Mouse (Mus musculus): ENCODE measurements around the gene Fbxw8. TPM values are rescaled to one million over a fixed set of nuclear protein-coding genes. Genes with fewer than 3 reads are reported as not detected.

Fbxw8 gene
- polyA plus RNA-seq, 1 experiment from 2014 or later: 21.4 TPM

DNA sequence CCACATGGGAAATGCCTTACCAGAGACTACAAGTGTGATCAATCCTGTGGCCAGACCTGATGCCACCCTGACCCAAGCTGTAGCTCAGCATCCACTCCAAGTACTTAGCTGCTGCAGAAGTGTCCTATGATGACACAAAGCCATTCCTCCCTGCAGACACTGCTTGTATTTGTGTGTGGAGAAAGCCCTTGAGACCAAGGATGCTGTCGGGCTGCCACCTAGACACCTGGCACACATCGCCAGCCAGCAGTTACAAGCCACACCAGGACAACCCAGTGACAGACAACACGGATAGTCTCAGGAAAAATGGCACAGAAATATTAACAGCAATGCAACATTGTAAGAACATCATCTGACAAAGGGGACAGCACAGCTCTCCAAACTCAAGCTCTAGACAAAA is 9.8 kb downstream of the Fbxw8 start:
- 94% methylated on average over 3 of the region's 3 CpGs for WGBS
- ATAC-seq (ENCODE audit: low FRiP score) (no peak), DNase-seq (ENCODE audit: low spot score) (no peak)
- Histone ChIP-seq H3K4me2 (replicated peaks; ENCODE audit: low read depth, low read length) (no peak overlapping the region), H3K9me3 (ENCODE audit: control insufficient read depth, low read length) (no peaks in the 10 kb centered on the region), H3K27ac (ENCODE audit: low read depth, low read length) (no peak overlapping the region), H3K27me3 (ENCODE audit: control insufficient read depth, insufficient read depth, low read length) (no peaks in the 10 kb centered on the region), H3K4me3 (ENCODE audit: low read depth, low read length) (no peak overlapping the region), H3K9ac (ENCODE audit: low read depth, low read length) (no peak overlapping the region), H3K36me3 (ENCODE audit: control insufficient read depth, insufficient read depth, low read length) (no peaks in the 10 kb centered on the region), H3K4me1 (replicated peaks; ENCODE audit: control insufficient read depth, insufficient read depth, low read length) (no peaks in the 10 kb centered on the region)

DNA sequence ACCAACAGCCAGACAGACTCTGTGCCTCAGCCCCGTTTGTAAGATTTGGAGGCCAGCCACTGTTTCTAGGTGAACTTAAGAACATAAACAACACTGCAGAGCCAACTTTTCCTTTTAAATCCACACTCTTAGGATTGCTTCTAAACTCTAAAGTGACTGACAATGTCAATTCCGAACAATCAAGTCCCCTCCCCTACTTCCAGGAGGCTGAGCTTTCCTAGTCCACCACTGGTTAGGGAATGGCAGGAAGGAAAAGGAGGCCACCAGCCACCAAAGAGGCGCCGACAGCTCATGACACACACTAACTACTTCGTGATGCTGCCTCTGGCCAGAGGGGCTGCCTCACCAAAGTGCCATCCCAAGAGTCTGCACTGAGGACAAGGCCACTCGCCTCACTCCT is 10.5 kb downstream of the Fbxw8 start:
- H3K9ac ChIP-seq (ENCODE audit: low read depth, low read length): no peak overlapping the region
- H3K4me1 ChIP-seq (replicated peaks; ENCODE audit: control insufficient read depth, insufficient read depth, low read length): no peaks in the 10 kb centered on the region
- no peak overlapping the region for H3K4me2 ChIP-seq (replicated peaks; ENCODE audit: low read depth, low read length)
- no peak overlapping the region for H3K27ac ChIP-seq (ENCODE audit: low read depth, low read length)
- ATAC-seq (ENCODE audit: low FRiP score): no peak
- DNase-seq (ENCODE audit: low spot score): no peak
- no peaks in the 10 kb centered on the region for H3K9me3 ChIP-seq (ENCODE audit: control insufficient read depth, low read length)
- no peak overlapping the region for H3K4me3 ChIP-seq (ENCODE audit: low read depth, low read length)
- no peaks in the 10 kb centered on the region for H3K27me3 ChIP-seq (ENCODE audit: control insufficient read depth, insufficient read depth, low read length)
- H3K36me3 ChIP-seq (ENCODE audit: control insufficient read depth, insufficient read depth, low read length): no peaks in the 10 kb centered on the region
- 82% methylated on average over 6 of the region's 6 CpGs for whole genome bisulfite sequencing

DNA sequence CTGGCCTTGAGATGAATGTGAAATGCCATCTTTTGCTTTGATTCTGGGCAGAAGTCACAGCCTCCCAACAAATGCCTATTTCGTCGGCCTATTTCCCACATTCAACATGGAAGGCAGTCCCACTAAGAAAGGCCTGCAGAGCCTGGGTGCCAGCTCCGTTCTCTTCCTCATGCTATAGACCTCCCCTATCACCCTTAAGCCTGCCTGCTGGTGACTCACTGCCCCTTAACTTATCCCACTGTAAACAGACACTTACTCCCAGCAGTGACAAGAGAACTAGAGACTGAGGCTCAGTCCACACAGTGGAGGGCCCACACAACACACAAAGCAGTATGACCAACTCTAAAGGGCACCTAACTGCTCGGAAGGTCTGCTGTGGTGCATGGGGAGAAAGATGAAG is 10.9 kb downstream of the Fbxw8 start:
- 91% methylated on average over 4 of the region's 4 CpGs for whole genome bisulfite sequencing
- Histone ChIP-seq H3K36me3 (ENCODE audit: control insufficient read depth, insufficient read depth, low read length) (no peaks in the 10 kb centered on the region), H3K4me1 (replicated peaks; ENCODE audit: control insufficient read depth, insufficient read depth, low read length) (no peaks in the 10 kb centered on the region), H3K4me3 (ENCODE audit: low read depth, low read length) (no peak overlapping the region), H3K9ac (ENCODE audit: low read depth, low read length) (no peak overlapping the region), H3K9me3 (ENCODE audit: control insufficient read depth, low read length) (no peaks in the 10 kb centered on the region), H3K27me3 (ENCODE audit: control insufficient read depth, insufficient read depth, low read length) (no peaks in the 10 kb centered on the region), H3K4me2 (replicated peaks; ENCODE audit: low read depth, low read length) (no peak overlapping the region), H3K27ac (ENCODE audit: low read depth, low read length) (no peak overlapping the region)
- no peak for DNase-seq (ENCODE audit: low spot score)
- ATAC-seq (ENCODE audit: low FRiP score): no peak

DNA sequence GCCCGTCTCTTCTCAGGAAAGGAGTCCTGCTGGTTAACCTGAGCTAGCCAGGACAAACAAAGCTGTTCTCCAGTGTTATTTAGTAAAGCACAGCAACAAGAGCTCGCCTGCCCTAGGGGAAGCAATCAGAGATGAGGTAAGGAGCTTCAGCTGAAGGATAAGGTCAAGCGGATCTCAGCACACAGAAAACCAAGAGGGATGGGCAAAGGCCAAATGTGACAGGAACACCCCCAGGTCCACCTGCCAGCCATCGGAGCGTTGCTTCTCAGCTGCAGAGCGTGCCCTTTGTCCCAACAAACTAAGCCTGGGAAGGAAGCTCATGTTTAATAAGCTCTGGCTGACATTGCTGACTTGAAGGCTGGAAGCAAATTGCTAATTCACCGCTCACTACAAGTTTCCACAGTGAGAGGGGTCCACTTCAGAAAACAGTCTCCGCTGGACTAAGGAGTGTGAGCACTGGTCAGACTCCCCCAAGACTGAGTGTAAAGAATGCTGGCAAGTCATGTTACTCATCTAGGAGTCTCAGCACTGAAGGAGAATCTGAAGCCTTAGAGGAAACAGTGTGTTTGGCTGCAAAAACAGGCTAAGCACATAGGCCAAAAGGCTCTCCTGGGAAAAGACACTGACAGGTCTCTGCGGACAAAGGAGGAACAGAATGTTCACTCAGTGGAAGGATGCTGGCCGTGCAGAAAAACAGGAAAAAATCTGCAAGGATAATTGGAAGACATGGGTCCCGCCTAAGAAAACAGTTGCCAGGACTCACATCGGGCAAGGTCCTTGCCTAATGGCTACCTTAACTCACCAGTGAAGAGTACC is 11.8 kb downstream of the Fbxw8 start:
- Histone ChIP-seq H3K36me3 (ENCODE audit: control insufficient read depth, insufficient read depth, low read length) (no peaks in the 10 kb centered on the region), H3K27ac (ENCODE audit: low read depth, low read length) (no peak overlapping the region), H3K4me2 (replicated peaks; ENCODE audit: low read depth, low read length) (no peak overlapping the region), H3K27me3 (ENCODE audit: control insufficient read depth, insufficient read depth, low read length) (no peaks in the 10 kb centered on the region), H3K9ac (ENCODE audit: low read depth, low read length) (no peak overlapping the region), H3K4me1 (replicated peaks; ENCODE audit: control insufficient read depth, insufficient read depth, low read length) (no peaks in the 10 kb centered on the region), H3K4me3 (ENCODE audit: low read depth, low read length) (no peak overlapping the region), H3K9me3 (ENCODE audit: control insufficient read depth, low read length) (no peaks in the 10 kb centered on the region)
- ATAC-seq (ENCODE audit: low FRiP score) (no peak), DNase-seq (ENCODE audit: low spot score) (no peak)
- WGBS: 85% methylated on average over 12 of the region's 12 CpGs

DNA sequence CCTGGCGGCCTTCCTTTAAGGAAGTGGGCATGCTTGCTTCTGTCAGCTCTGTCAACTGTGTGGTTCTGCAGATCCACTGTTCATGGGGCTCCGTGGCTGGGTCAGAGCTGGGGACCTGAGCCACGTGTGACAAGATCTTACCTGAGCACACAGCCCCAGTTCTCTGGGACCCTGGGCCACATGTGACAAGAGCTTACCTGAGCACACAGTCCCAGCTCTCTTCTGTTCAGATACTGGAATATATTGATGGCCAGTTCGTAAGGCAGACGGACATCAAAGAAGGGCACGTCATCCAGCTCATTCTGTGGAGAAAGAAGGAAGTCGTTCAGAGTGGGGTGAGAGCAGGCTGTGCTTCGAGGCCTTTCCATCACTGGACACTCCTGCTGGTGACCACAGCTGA is 12.8 kb downstream of the Fbxw8 start:
- Histone ChIP-seq H3K4me3 (ENCODE audit: low read depth, low read length) (no peak overlapping the region), H3K27me3 (ENCODE audit: control insufficient read depth, insufficient read depth, low read length) (no peaks in the 10 kb centered on the region), H3K9ac (ENCODE audit: low read depth, low read length) (no peak overlapping the region), H3K4me1 (replicated peaks; ENCODE audit: control insufficient read depth, insufficient read depth, low read length) (no peaks in the 10 kb centered on the region), H3K4me2 (replicated peaks; ENCODE audit: low read depth, low read length) (no peak overlapping the region), H3K9me3 (ENCODE audit: control insufficient read depth, low read length) (no peaks in the 10 kb centered on the region), H3K27ac (ENCODE audit: low read depth, low read length) (no peak overlapping the region), H3K36me3 (ENCODE audit: control insufficient read depth, insufficient read depth, low read length) (no peaks in the 10 kb centered on the region)
- DNase-seq (ENCODE audit: low spot score) (no peak), ATAC-seq (ENCODE audit: low FRiP score) (no peak)
- 94% methylated on average over 8 of the region's 8 CpGs for WGBS

DNA sequence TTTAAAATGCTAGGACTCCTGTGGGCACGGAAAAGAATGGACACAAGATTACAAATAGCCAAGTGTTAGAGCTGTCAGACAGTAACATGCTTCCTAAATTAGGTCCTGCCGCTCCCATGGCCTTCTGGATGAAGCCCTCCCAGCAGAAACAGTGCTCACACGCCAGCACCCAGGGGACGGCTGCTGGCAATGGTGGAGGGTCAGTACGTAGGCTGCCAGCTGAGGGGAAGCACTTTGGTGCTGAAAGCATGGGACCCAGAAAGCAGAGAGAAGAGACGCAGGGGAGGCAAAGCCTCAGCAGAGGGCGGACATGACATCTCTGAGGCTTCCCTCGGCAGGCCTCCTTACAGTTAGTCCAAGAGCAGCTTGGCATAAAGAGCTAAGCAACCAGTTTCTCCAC is 15.6 kb downstream of the Fbxw8 start:
- H3K9ac ChIP-seq (ENCODE audit: low read depth, low read length): no peak overlapping the region
- no peak overlapping the region for H3K4me2 ChIP-seq (replicated peaks; ENCODE audit: low read depth, low read length)
- no peaks in the 10 kb centered on the region for H3K4me1 ChIP-seq (replicated peaks; ENCODE audit: control insufficient read depth, insufficient read depth, low read length)
- H3K27ac ChIP-seq (ENCODE audit: low read depth, low read length): no peak overlapping the region
- ATAC-seq (ENCODE audit: low FRiP score) (no peak), DNase-seq (ENCODE audit: low spot score) (no peak)
- no peaks in the 10 kb centered on the region for H3K27me3 ChIP-seq (ENCODE audit: control insufficient read depth, insufficient read depth, low read length)
- no peaks in the 10 kb centered on the region for H3K9me3 ChIP-seq (ENCODE audit: control insufficient read depth, low read length)
- no peaks in the 10 kb centered on the region for H3K36me3 ChIP-seq (ENCODE audit: control insufficient read depth, insufficient read depth, low read length)
- H3K4me3 ChIP-seq (ENCODE audit: low read depth, low read length): no peak overlapping the region
- WGBS: 94% methylated on average over 8 of the region's 8 CpGs

DNA sequence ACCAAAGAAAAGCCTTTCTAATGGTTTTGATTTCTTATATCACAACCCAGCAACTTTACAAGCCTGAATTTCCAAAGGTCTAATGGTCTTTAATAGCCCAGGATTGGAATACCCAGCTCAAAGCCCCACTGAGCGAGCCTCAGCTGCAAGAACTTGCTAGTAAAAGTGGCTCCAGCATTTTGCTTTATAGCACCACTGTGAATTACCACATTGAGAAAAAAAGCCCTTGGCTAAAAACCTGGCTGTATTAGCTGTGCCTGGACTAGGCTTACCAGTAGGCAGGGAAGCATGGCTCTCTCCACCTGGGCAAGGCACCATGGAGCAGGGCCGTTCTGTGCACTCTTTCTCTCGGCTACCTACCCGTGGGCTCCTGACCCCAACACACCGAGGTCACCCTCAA is 18.9 kb downstream of the Fbxw8 start:
- Histone ChIP-seq H3K4me2 (replicated peaks; ENCODE audit: low read depth, low read length) (no peak overlapping the region), H3K9me3 (ENCODE audit: control insufficient read depth, low read length) (no peaks in the 10 kb centered on the region), H3K36me3 (ENCODE audit: control insufficient read depth, insufficient read depth, low read length) (no peaks in the 10 kb centered on the region), H3K9ac (ENCODE audit: low read depth, low read length) (no peak overlapping the region), H3K4me3 (ENCODE audit: low read depth, low read length) (no peak overlapping the region), H3K27ac (ENCODE audit: low read depth, low read length) (no peak overlapping the region), H3K4me1 (replicated peaks; ENCODE audit: control insufficient read depth, insufficient read depth, low read length) (no peaks in the 10 kb centered on the region), H3K27me3 (ENCODE audit: control insufficient read depth, insufficient read depth, low read length) (no peaks in the 10 kb centered on the region)
- 89% methylated on average over 5 of the region's 5 CpGs for WGBS
- no peak for ATAC-seq (ENCODE audit: low FRiP score)
- DNase-seq (ENCODE audit: low spot score): no peak

DNA sequence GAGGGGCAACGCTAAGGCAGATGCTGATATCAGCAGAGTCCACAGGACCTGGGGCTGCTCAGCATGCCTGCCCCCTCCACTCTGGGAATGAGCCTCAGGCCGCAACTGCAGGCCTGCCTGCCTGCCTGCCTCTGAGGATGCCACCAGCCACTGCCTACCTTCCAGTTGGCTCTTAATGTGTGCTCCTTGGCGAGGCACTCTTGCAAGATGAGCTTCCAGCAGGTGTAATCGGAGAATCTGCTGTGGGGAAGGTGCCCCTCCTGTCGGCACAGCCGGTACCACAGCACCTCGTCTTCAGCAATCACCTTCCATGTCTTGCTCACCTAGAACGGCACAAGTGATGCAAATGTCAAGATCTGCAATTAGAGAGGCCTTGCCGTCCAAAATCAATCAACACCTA is 26.6 kb downstream of the Fbxw8 start:
- Histone ChIP-seq H3K4me2 (replicated peaks; ENCODE audit: low read depth, low read length) (no peak overlapping the region), H3K36me3 (ENCODE audit: control insufficient read depth, insufficient read depth, low read length) (peaks cover 6% of the 10 kb centered on the region; the same call in 1 of the 2 replicates), H3K9me3 (ENCODE audit: control insufficient read depth, low read length) (no peaks in the 10 kb centered on the region), H3K27me3 (ENCODE audit: control insufficient read depth, insufficient read depth, low read length) (no peaks in the 10 kb centered on the region), H3K9ac (ENCODE audit: low read depth, low read length) (no peak overlapping the region), H3K4me3 (ENCODE audit: low read depth, low read length) (no peak overlapping the region), H3K27ac (ENCODE audit: low read depth, low read length) (no peak overlapping the region), H3K4me1 (replicated peaks; ENCODE audit: control insufficient read depth, insufficient read depth, low read length) (no peaks in the 10 kb centered on the region)
- ATAC-seq (ENCODE audit: low FRiP score): no peak
- 82% methylated on average over 9 of the region's 9 CpGs for WGBS
- no peak for DNase-seq (ENCODE audit: low spot score)

DNA sequence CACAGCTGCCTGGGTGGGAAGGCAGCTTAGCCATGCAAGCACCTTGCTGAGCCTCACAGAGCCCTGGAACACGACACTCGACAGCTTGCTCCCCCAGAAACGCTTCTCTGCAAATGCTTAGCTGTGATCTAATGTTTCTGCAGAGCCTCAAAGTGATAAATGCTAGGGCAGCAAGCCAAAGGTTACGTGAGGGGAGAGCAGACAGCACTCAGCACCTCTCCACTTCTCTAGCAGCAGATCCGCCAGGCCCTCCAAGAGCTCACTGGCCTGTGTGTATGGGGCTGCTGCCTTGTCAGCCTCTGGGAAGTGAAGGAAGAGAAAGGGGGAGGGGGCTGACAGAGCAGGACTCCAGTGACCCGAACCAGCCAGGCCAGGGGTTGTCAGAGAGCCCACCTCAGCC is 27.1 kb downstream of the Fbxw8 start:
- Histone ChIP-seq H3K36me3 (ENCODE audit: control insufficient read depth, insufficient read depth, low read length) (peaks cover 6% of the 10 kb centered on the region; the same call in 1 of the 2 replicates), H3K9ac (ENCODE audit: low read depth, low read length) (no peak overlapping the region), H3K9me3 (ENCODE audit: control insufficient read depth, low read length) (no peaks in the 10 kb centered on the region), H3K4me2 (replicated peaks; ENCODE audit: low read depth, low read length) (no peak overlapping the region), H3K27me3 (ENCODE audit: control insufficient read depth, insufficient read depth, low read length) (no peaks in the 10 kb centered on the region), H3K4me3 (ENCODE audit: low read depth, low read length) (no peak overlapping the region), H3K27ac (ENCODE audit: low read depth, low read length) (no peak overlapping the region), H3K4me1 (replicated peaks; ENCODE audit: control insufficient read depth, insufficient read depth, low read length) (no peaks in the 10 kb centered on the region)
- DNase-seq (ENCODE audit: low spot score): no peak
- no peak for ATAC-seq (ENCODE audit: low FRiP score)
- 90% methylated on average over 6 of the region's 6 CpGs for WGBS
